Mouse (Mus musculus) hindbrain, embryonic 12.5 days (tissue): ENCODE data around the gene Gtf2h2. TPM values are rescaled to one million over a fixed set of nuclear protein-coding genes. Genes with fewer than 3 reads are reported as not detected.

Source experiments
- ATAC-seq: fragments of 200-750 bp; cut with Nextera tagmentation; 2 replicates; pipeline ENCODE4 v1.8.0; 2017; ENCODE audit warnings: moderate TSS enrichment; ENCODE audit not compliant: low FRiP score
- H3K27ac ChIP-seq: fragments of 300-500 bp; sonication (generic); 2 replicates; pipeline ENCODE4 v1.5.1; 2016; ENCODE audit warnings: mild to moderate bottlenecking
- H3K27me3 ChIP-seq: fragments of 300-500 bp; sonication (generic); 2 replicates; pipeline ENCODE4 v1.6.1; 2016; ENCODE audit warnings: mild to moderate bottlenecking
- H3K36me3 ChIP-seq: fragments of 300-500 bp; sonication (generic); 2 replicates; pipeline ENCODE4 v1.6.1; 2016; ENCODE audit warnings: mild to moderate bottlenecking
- H3K4me1 ChIP-seq: fragments of 300-500 bp; sonication (generic); 2 replicates; pipeline ENCODE4 v1.6.1; 2016
- H3K4me2 ChIP-seq: fragments of 300-500 bp; sonication (generic); replicated peaks from 2 replicates; pipeline ENCODE4 v1.6.1; 2016; ENCODE audit warnings: mild to moderate bottlenecking
- H3K4me3 ChIP-seq: fragments of 300-500 bp; sonication (generic); 2 replicates; pipeline ENCODE4 v1.5.1; 2016; ENCODE audit warnings: mild to moderate bottlenecking
- H3K9ac ChIP-seq: fragments of 300-500 bp; sonication (generic); 2 replicates; pipeline ENCODE4 v1.6.1; 2016; ENCODE audit warnings: mild to moderate bottlenecking, moderate library complexity
- H3K9me3 ChIP-seq: fragments of 300-500 bp; sonication (generic); replicated peaks from 2 replicates; pipeline ENCODE4 v1.6.1; 2016; ENCODE audit warnings: mild to moderate bottlenecking
- WGBS: fragments of 180-500 bp; shearing (Covaris S2); methylation state at CpG from one replicate; pipeline ENCODE4 v1.1.7; 2016; 5-methylcytosine and 5-hydroxymethylcytosine counted together
- polyA plus RNA-seq: library from polyadenylated mRNA; unstranded; fragments of >200 nt; fragmentation: Nextera tagmentation; extraction: Ambion mirVana; gene quantifications from 2 replicates; pipeline ENCODE4 v1.2.1, GENCODE M21; 2016

Gene Gtf2h2
- 75.9 and 83.2 TPM in 2 replicates for polyA plus RNA-seq

DNA sequence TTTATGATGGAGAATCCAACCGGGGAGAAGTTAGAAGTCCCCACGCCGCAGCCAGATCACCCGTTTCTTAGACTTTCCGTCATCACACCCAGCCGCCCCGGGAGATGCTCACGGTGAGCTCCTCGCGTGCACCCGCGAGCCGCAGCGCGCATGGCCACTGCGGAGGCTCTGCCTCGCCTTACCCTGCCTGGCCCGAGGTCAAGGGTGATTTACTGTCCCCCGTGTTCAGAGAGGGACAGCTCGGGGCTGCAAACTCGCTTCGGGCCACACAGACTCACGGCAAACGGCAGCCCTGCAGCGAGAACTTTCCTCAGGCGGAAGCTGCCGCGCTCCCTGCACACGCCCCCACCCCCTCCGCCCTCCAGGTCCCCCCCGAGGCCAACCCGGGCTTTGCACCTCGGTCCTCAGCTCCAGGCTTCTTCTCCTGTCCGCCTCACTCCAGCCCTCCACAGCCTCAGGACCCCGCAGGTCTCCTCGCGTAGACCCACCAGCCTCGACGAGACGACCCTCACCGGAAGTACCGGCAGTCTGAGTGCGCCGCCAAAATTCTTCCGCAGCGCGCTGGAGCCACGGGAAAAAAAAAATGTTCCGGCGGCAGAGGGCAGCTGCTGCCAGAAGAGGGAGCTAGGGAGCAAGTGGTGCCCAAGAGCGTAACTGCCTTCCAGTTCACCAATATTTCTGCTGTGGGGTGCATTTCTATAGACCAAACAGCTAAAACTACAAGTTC lies at the start of gene Gtf2h2:
Gtf2h2 (minus strand) TSS at position 519 of the 727 bp plus-strand sequence.
- under 1% methylated on average over 51 of the region's 51 CpGs for WGBS
- no peaks in the 10 kb centered on the region for H3K9me3 ChIP-seq

DNA sequence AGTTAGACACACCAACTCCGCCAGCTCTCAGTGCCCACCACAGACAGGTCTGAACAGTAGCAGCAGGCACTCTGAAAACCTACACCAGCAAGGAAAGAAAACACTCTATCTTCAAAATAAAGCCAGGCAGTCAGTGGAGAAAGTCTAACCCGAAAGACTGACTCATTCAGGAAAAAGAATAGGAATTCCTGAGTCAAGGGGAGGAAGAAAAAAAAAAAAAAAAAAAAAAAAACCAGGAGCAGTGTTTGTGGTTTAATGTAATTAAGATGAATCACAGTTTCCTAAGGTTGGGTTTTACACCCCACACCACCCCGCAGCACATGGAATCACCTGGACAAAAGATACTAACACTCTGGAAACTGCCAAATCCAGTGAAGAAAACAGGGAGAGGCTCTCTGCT lies 43.8 kb upstream of the Gtf2h2 start:
- H3K9ac ChIP-seq: no peak overlapping the region
- no peak overlapping the region for H3K27ac ChIP-seq
- 89% methylated on average over 3 of the region's 3 CpGs for WGBS
- no peaks in the 10 kb centered on the region for H3K27me3 ChIP-seq
- H3K4me3 ChIP-seq: no peak overlapping the region
- ATAC-seq: no peak
- H3K9me3 ChIP-seq: no peaks in the 10 kb centered on the region
- H3K4me2 ChIP-seq: no peak overlapping the region
- no peaks in the 10 kb centered on the region for H3K36me3 ChIP-seq
- no peaks in the 10 kb centered on the region for H3K4me1 ChIP-seq

More for the DNA sequence above, at the start of gene Gtf2h2:
- Histone ChIP-seq H3K36me3 (peaks cover 17% of the 10 kb centered on the region), H3K4me3 (peak within 1 kb of the TSS; percentile 87), H3K4me2 (peak within 1 kb of the TSS; percentile 66), H3K9ac (peak within 1 kb of the TSS; percentile 88), H3K4me1 (peaks cover 10% of the 10 kb centered on the region), H3K27ac (peak within 1 kb of the TSS; percentile 90), H3K27me3 (no peaks in the 10 kb centered on the region)
- ATAC-seq: peak; percentile 87

DNA sequence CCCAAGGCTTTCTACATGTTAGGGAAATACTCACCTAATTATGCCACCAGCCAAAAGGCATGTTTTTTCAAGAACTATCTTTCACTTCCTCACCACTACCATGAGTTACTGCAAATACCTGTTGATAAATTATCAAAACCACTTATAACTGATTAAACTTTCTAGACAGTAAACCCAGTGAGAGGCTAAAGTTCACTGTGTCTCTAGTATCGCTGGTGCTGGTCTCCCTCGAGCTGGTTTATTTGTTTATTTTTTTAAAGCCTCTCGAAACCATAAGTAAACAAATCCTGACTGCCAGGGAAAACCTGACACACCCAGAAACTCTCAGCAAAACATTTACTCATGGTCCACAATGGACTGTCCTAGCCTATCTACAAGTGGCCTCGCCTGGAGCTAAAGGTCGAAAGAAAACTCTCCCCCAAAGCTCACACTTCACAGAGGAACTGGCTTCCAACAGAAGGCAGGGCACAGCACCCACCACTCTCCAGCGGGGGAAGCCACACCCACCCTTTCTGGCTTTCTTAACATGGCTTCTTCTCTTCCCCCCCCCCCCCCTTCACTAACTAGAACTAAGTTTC lies 40.5 kb upstream of the Gtf2h2 start:
- 71% methylated on average over 6 of the region's 6 CpGs for WGBS
- Histone ChIP-seq H3K9me3 (no peaks in the 10 kb centered on the region), H3K4me2 (no peak overlapping the region), H3K27ac (no peak overlapping the region), H3K4me3 (no peak overlapping the region), H3K27me3 (no peaks in the 10 kb centered on the region), H3K9ac (no peak overlapping the region), H3K4me1 (no peaks in the 10 kb centered on the region), H3K36me3 (no peaks in the 10 kb centered on the region)
- ATAC-seq: no peak

DNA sequence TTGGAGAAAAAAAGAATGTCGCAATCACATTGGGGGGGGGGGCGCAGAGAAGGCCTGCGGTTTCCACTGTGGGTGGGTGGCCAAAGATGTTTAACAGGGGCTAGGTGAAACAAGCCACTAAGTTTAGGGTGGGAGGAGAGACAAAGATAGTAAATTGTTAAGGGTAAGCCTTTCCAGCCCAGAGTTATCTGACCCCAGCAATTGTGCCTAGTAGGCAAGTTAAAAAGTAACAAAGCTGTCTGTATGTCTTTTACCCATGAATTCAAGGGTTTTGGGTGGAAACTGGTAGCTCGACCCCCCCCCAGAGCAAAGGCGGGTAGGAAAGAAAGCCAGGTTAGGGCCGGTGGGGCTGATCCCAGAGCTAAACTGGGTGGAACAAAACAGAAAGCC lies 34.3 kb upstream of the Gtf2h2 start:
- Histone ChIP-seq H3K4me1 (no peaks in the 10 kb centered on the region), H3K27me3 (no peaks in the 10 kb centered on the region), H3K4me3 (no peak overlapping the region), H3K9me3 (no peaks in the 10 kb centered on the region), H3K27ac (no peak overlapping the region), H3K4me2 (no peak overlapping the region), H3K36me3 (no peaks in the 10 kb centered on the region), H3K9ac (no peak overlapping the region)
- ATAC-seq: no peak
- 61% methylated on average over 6 of the region's 6 CpGs for WGBS

DNA sequence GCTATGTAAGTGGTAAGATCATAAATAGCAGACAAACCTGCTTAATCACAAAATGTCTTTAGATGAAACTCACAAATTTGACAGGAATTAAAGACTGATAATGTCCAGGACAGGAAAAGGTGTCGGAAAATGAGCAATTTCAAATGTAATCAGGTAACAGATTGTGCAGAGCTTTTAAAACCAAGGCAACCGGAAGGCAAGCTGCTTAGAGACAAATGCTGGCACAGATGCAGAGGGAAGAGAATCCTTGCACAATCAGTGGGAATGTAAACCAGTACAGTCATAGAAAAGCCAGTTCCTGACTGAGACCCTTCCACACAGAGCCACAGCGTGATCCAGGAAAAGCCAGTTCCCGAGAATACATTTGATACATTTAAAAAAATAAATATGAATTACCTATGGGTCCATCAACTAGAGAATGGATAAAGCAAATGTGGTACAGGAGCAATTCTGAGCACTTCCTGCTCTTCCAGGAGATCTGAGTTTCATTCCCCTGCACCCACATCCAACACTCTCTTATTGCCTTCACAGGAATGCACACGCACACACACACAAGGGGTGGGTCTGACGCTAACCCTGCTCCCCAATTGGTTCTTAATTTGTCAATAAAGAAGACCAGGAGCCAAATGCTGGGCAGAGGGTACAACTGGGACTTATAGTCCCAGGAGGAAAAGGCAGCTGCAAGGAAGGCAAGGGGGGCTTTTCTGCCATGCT lies 33.7 kb upstream of the Gtf2h2 start:
- WGBS: 82% methylated on average over 6 of the region's 6 CpGs
- Histone ChIP-seq H3K9me3 (no peaks in the 10 kb centered on the region), H3K4me2 (no peak overlapping the region), H3K4me3 (no peak overlapping the region), H3K36me3 (no peaks in the 10 kb centered on the region), H3K27ac (no peak overlapping the region), H3K4me1 (no peaks in the 10 kb centered on the region), H3K27me3 (no peaks in the 10 kb centered on the region), H3K9ac (no peak overlapping the region)
- no peak for ATAC-seq

DNA sequence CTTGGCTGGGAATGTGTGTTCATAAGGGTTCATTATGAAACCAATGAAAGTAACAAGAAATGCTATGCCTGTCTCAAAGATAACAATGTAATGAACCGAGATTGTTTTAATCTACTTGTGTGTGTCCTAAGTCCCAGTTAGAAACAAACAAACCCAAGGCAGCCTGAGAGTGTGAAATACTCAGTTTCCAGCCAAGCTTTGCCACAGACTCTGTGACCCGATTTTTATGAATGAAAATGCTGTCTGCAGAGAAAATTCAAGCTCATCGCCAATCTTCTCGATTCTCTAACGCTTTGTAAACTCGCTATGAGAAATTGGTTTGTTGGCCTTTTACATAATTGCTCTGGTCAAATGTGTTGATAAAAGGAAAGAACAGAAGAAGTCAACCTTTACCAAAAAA lies 32.5 kb upstream of the Gtf2h2 start:
- 92% methylated on average over 6 of the region's 6 CpGs for WGBS
- Histone ChIP-seq H3K9ac (no peak overlapping the region), H3K27me3 (no peaks in the 10 kb centered on the region), H3K4me3 (no peak overlapping the region), H3K27ac (no peak overlapping the region), H3K36me3 (no peaks in the 10 kb centered on the region), H3K4me1 (no peaks in the 10 kb centered on the region), H3K9me3 (no peaks in the 10 kb centered on the region), H3K4me2 (no peak overlapping the region)
- ATAC-seq: no peak

DNA sequence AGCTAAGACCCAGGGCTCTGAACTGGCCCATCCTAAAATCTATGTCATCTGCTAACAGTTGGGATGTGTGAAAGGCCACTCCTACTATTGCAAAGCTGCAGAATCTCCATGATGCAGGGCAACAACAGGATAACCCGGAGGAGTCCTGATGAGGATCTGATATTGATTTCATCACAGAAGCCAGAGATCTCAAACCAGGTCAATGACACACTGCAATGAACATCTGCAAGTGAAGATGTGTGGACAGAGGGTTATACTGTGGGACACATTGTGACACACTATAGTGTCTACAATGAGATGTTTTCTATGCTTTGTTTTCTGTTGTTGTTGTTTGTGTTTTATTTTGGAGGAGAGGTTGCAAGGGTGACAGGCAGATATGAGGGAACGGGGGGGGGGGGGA lies 31.3 kb upstream of the Gtf2h2 start:
- WGBS: 95% methylated on average over 2 of the region's 2 CpGs
- Histone ChIP-seq H3K4me1 (no peaks in the 10 kb centered on the region), H3K27me3 (no peaks in the 10 kb centered on the region), H3K4me3 (no peak overlapping the region), H3K27ac (no peak overlapping the region), H3K9ac (no peak overlapping the region), H3K36me3 (no peaks in the 10 kb centered on the region), H3K4me2 (no peak overlapping the region), H3K9me3 (no peaks in the 10 kb centered on the region)
- ATAC-seq: no peak

DNA sequence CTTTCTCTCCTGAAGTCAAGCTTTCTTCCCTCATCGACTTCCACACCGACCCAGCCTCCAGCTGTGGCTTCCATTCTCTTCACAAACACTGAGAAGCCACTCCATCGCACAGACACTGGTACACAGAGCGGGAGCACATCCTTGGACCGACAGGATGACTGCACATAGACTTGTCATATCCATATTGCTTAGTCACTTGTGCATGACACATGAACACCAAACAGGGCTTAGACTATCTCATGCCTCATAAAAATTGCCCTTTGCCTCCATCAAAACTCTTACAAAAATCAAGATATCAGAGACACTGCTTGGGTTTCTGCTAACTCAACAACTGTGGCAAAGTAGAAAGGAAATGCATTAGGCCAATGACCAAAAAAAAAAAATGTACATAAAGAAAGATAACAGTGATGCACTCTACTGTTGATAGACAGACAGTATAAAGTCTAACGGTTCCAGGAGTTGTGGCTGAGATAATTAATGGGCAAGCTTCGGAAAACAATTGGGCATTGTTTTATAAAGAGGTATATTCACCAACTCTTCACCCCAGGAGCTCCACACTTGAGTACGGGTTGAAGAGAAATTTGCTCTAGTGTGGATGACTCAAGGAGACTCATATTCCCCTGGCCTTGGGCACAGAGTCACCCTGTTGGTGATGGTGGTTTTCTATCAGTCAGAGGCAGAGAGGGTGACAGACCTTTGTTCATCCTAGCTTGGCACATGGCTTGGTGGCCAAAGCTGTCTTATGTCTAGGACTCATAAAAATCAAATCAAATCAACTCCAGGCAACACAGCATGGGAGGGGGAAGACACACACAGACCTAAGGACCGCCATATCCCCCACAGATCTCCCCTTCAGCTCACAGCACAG lies 29.6 kb upstream of the Gtf2h2 start:
- Histone ChIP-seq H3K27ac (no peak overlapping the region), H3K4me3 (no peak overlapping the region), H3K9me3 (no peaks in the 10 kb centered on the region), H3K36me3 (no peaks in the 10 kb centered on the region), H3K4me2 (no peak overlapping the region), H3K27me3 (no peaks in the 10 kb centered on the region), H3K4me1 (no peaks in the 10 kb centered on the region), H3K9ac (no peak overlapping the region)
- ATAC-seq: no peak
- 80% methylated on average over 9 of the region's 9 CpGs for WGBS

DNA sequence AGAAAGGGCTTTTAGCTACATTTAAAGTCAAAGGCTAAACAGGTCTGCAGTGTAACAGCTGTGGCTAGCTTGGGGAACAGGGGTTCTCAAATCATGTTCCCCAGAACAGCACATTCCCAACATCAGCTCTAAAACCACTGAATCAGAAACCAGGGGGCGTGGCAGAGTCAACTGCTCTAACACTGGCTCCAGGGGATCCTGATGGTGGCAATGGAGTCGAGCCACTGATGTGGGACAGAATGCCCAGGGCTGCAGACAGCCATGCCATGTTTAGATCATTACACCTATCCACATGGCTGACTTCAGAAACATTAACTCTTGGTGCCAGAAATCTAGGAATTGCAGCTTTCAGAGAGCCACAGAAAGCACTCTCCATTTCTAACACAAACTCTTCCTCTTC lies 26.8 kb upstream of the Gtf2h2 start:
- Histone ChIP-seq H3K9ac (no peak overlapping the region), H3K9me3 (no peaks in the 10 kb centered on the region), H3K4me2 (no peak overlapping the region), H3K4me1 (no peaks in the 10 kb centered on the region), H3K36me3 (no peaks in the 10 kb centered on the region), H3K27ac (no peak overlapping the region), H3K4me3 (no peak overlapping the region), H3K27me3 (no peaks in the 10 kb centered on the region)
- ATAC-seq: no peak
- 60% methylated on average over 2 of the region's 2 CpGs for WGBS

DNA sequence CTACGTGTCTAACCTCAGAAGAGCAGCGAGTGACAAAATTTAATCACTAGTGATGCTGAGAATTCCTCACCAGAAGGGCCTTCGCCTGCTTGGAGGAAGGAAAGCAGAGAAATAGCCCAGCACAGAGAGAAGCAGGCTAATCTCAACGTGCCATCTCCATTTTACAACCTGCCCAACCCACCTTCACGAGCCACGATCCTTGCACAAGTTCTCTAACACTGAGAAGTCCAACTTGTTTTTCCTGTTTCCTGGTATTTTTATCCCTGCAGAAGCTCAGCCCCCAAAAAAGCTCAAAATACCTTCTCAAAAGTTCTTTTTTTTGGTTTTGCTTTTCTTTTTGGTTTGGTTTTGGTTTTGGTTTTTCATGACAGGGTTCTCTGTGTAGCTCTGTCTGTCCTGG lies 25.8 kb upstream of the Gtf2h2 start:
- no peak for ATAC-seq
- H3K4me3 ChIP-seq: no peak overlapping the region
- H3K27me3 ChIP-seq: no peaks in the 10 kb centered on the region
- WGBS: 85% methylated on average over 6 of the region's 6 CpGs
- H3K36me3 ChIP-seq: no peaks in the 10 kb centered on the region
- no peak overlapping the region for H3K9ac ChIP-seq
- H3K4me1 ChIP-seq: no peaks in the 10 kb centered on the region
- H3K4me2 ChIP-seq: no peak overlapping the region
- H3K9me3 ChIP-seq: no peaks in the 10 kb centered on the region
- no peak overlapping the region for H3K27ac ChIP-seq

DNA sequence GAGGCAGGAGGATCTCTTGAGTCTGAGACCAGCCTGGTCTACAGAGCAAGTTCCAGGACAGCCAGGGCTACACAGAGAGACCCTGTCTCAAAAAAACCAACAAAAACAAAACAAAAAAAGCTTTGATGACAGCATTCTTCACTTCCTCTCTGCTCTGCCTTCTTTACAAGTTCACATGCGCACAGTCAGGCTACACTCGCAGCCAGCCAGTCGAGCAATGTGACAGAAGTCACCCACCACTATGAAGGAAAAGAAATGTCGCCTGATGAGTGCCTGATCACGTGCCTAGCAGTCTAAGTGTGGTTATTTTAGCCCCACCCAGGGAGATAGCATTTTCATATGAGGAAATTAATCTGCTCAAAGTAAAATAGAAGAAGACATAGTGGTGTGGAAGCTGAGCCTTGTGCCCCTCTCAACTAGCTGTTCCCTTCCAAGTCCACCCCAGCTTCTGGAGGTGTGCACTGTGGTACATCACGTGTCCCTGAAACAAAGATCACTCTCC lies 25.3 kb upstream of the Gtf2h2 start:
- Histone ChIP-seq H3K9ac (no peak overlapping the region), H3K4me2 (no peak overlapping the region), H3K4me1 (no peaks in the 10 kb centered on the region), H3K9me3 (no peaks in the 10 kb centered on the region), H3K27me3 (no peaks in the 10 kb centered on the region), H3K27ac (no peak overlapping the region), H3K4me3 (no peak overlapping the region), H3K36me3 (no peaks in the 10 kb centered on the region)
- ATAC-seq: no peak
- WGBS: 88% methylated on average over 6 of the region's 6 CpGs
